Mouse (Mus musculus): ENCODE measurements at regions not wholly inside any gene's neighbourhood (a gene's known extent, or its start where the extent isn't known, plus 50 kb on each side); places are given as distances from the start of the nearest gene placed in this dataset.
A peak's percentile ranks its signal among the peaks of the same experiment; 100 is the strongest.

DNA sequence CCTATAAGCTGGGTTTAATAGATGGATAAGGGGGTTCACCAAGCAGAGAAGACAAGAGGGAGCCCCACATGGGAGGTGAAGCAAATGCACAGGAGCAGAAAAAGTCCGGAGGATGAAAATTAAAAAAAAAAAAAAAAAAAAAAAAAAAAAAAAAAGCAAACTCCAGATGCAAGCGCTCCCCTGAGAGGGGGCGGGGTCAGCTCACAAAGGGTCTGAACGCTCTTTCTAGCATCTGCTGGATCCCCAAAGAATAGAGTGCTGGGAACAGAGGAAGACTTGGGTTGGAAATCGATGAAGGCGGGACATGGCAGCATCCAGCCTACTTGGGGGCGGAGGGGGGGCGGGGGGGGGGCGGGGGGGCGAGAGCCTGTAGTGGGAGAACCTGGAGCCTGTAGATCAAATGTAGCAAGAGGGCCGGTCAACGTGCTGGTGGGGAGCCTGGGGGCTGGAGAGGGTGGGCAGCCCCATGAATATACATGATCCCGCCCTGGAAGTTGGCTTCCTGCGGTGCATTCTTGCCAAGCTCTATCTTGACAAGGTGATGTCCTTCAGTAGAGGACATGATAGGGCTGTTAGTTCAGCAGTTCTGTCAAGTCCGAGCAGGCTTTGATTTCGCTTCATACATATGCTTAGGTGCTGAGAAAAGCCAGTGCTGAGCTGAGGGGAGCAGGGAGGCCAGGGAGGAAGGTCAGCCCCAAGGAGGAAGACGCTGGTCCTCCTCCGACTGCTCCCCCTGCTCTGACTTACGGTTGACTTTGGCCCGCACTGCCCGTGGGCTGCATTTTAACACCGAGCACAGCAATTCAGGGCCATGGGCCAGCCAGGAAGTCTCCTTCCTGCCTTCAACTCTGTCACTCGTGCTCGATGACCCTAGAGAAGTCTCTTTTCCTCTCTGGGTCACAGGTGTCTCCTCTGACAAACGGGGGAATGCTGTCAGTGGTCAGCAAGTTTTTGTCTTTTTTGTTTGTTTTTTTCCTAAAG lies 176.3 kb downstream of the 3100002H09Rik start:
- Histone ChIP-seq H3K4me3 (ENCODE audit: control insufficient read depth, low read depth, low read length) (no peak overlapping the region), H3K36me3 (ENCODE audit: control insufficient read depth, insufficient read depth, low read length) (no peaks in the 10 kb centered on the region), H3K27ac (ENCODE audit: control insufficient read depth, insufficient read depth, low read depth, low read length) (no peak overlapping the region), H3K4me1 (ENCODE audit: control insufficient read depth, insufficient read depth, low read length) (no peaks in the 10 kb centered on the region), H3K27me3 (ENCODE audit: control insufficient read depth, insufficient read depth, low read length) (no peaks in the 10 kb centered on the region)
- TF ChIP-seq POLR2A (IDR thresholded peaks at IDR 0.05; ENCODE audit: control insufficient read depth, low read depth, low read length): no peak
- no peak for TF ChIP-seq CTCF (IDR thresholded peaks at IDR 0.05; ENCODE audit: control insufficient read depth, insufficient read depth, insufficient replicate concordance, low read depth, low read length)

DNA sequence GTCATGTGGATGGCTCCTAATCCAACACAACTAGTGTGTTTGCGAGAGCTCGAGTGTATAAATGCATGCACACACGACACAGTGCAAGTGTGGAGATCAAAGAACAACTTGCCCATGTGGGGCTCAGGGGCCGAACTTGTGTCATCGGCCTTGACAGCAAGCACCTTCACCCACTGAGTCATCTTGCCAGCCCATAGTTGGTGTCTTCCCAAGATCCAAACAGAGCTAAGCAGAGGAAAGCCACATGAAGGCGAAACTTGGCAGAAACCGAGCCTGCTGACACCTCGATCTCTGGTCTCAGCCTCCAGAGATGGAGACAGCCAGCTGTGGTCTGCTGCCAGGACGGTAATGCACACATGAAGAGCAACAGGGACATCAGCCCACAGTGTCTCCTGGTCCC lies 177.1 kb downstream of the 3100002H09Rik start:
- H3K4me3 ChIP-seq (ENCODE audit: control insufficient read depth, low read depth, low read length): no peak overlapping the region
- TF ChIP-seq CTCF (IDR thresholded peaks at IDR 0.05; ENCODE audit: control insufficient read depth, insufficient read depth, insufficient replicate concordance, low read depth, low read length): no peak
- no peak for TF ChIP-seq POLR2A (IDR thresholded peaks at IDR 0.05; ENCODE audit: control insufficient read depth, low read depth, low read length)
- H3K27ac ChIP-seq (ENCODE audit: control insufficient read depth, insufficient read depth, low read depth, low read length): no peak overlapping the region
- no peaks in the 10 kb centered on the region for H3K4me1 ChIP-seq (ENCODE audit: control insufficient read depth, insufficient read depth, low read length)
- no peaks in the 10 kb centered on the region for H3K36me3 ChIP-seq (ENCODE audit: control insufficient read depth, insufficient read depth, low read length)
- no peaks in the 10 kb centered on the region for H3K27me3 ChIP-seq (ENCODE audit: control insufficient read depth, insufficient read depth, low read length)

DNA sequence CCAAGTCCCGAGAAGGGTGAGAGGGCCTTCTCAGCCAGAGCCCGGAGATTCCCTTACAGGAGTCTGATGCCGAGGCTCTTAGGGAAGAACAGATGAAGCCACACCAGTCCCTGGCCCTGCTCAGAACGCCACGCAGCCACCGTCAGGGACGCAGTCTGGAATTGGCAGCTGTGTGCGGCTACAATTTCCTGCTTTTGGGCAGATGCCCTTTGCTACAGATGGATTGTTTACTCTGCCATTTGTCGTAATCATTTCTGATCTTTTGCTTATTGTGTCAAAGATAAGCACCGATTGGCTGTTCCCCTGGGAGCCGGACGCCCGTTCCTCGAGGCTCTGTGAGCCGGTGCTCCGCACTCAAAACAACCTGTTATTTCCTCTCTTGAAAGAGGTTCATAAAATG lies 179.4 kb downstream of the 3100002H09Rik start:
- Histone ChIP-seq H3K4me3 (ENCODE audit: control insufficient read depth, low read depth, low read length) (no peak overlapping the region), H3K27ac (ENCODE audit: control insufficient read depth, insufficient read depth, low read depth, low read length) (no peak overlapping the region), H3K27me3 (ENCODE audit: control insufficient read depth, insufficient read depth, low read length) (no peaks in the 10 kb centered on the region), H3K36me3 (ENCODE audit: control insufficient read depth, insufficient read depth, low read length) (no peaks in the 10 kb centered on the region), H3K4me1 (ENCODE audit: control insufficient read depth, insufficient read depth, low read length) (no peaks in the 10 kb centered on the region)
- no peak for TF ChIP-seq POLR2A (IDR thresholded peaks at IDR 0.05; ENCODE audit: control insufficient read depth, low read depth, low read length)
- no peak for TF ChIP-seq CTCF (IDR thresholded peaks at IDR 0.05; ENCODE audit: control insufficient read depth, insufficient read depth, insufficient replicate concordance, low read depth, low read length)

DNA sequence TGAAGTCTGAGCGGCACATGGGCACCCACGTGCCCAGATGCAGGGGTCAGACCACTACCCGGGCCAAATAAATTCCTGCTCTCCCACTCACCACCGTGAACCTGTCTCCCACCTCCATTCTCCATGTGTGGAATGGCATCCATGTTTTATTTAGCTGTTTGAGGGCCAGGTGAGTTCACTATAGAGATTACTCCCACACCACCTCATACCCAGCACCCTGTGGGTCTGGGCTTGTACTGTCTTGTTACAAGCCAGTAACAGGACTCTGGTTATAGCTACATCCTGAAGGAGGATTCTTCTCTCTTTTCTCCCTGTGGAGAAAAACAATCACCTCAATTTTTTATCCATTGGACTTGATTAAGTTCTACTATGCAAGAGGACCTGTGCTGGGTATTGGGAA lies 181.8 kb downstream of the 3100002H09Rik start:
- H3K4me1 ChIP-seq (ENCODE audit: control insufficient read depth, insufficient read depth, low read length): no peaks in the 10 kb centered on the region
- no peaks in the 10 kb centered on the region for H3K36me3 ChIP-seq (ENCODE audit: control insufficient read depth, insufficient read depth, low read length)
- no peaks in the 10 kb centered on the region for H3K27me3 ChIP-seq (ENCODE audit: control insufficient read depth, insufficient read depth, low read length)
- no peak for TF ChIP-seq CTCF (IDR thresholded peaks at IDR 0.05; ENCODE audit: control insufficient read depth, insufficient read depth, insufficient replicate concordance, low read depth, low read length)
- TF ChIP-seq POLR2A (IDR thresholded peaks at IDR 0.05; ENCODE audit: control insufficient read depth, low read depth, low read length): no peak
- no peak overlapping the region for H3K27ac ChIP-seq (ENCODE audit: control insufficient read depth, insufficient read depth, low read depth, low read length)
- H3K4me3 ChIP-seq (ENCODE audit: control insufficient read depth, low read depth, low read length): no peak overlapping the region

DNA sequence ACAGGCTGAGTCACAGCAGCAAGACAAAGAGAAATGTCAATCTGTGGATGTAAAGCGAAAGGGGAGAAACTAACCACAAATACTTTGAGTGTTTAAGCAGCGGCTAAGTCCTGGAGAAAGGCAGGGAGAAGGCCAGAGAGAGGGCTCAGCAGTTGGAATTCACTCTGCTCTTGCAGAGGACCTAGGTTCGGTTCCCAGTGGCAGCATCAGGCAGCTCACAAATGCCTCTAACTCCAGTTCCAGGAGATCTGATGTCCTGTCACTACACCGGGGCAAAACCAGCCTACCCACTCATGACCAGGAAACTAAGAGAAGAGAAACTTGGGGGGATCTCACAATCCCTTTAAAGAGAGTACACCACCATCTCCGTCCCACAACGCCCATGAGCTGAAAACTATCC lies 188.2 kb downstream of the 3100002H09Rik start:
- H3K4me1 ChIP-seq (ENCODE audit: control insufficient read depth, insufficient read depth, low read length): peaks cover 2% of the 10 kb centered on the region; the same call in 1 of the 2 replicates
- no peak overlapping the region for H3K4me3 ChIP-seq (ENCODE audit: control insufficient read depth, low read depth, low read length)
- H3K36me3 ChIP-seq (ENCODE audit: control insufficient read depth, insufficient read depth, low read length): no peaks in the 10 kb centered on the region
- H3K27ac ChIP-seq (ENCODE audit: control insufficient read depth, insufficient read depth, low read depth, low read length): no peak overlapping the region
- no peaks in the 10 kb centered on the region for H3K27me3 ChIP-seq (ENCODE audit: control insufficient read depth, insufficient read depth, low read length)
- no peak for TF ChIP-seq POLR2A (IDR thresholded peaks at IDR 0.05; ENCODE audit: control insufficient read depth, low read depth, low read length)
- no peak for TF ChIP-seq CTCF (IDR thresholded peaks at IDR 0.05; ENCODE audit: control insufficient read depth, insufficient read depth, insufficient replicate concordance, low read depth, low read length)

DNA sequence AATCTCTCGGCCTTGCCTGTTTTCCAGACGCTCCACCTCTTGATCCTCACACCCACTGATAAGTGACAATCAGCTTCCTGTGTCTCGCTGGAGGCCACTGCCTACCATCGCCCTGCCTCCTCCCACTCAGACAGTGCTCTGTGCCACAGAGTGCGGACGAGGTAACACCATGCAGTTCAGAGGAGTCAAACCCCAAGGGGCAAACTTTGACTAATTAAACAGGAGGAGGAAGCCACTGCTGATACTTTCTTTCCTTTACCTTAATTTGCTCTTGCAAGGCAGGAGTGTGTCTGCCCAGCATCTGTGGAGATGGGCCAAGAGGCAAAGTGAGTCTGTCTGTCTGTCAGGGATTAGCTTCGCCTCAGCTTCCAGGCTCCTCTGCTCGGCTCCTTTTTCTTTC lies 192.2 kb downstream of the 3100002H09Rik start:
- no peaks in the 10 kb centered on the region for H3K36me3 ChIP-seq (ENCODE audit: control insufficient read depth, insufficient read depth, low read length)
- peaks cover 2% of the 10 kb centered on the region; the same call in 1 of the 2 replicates for H3K4me1 ChIP-seq (ENCODE audit: control insufficient read depth, insufficient read depth, low read length)
- no peak overlapping the region for H3K27ac ChIP-seq (ENCODE audit: control insufficient read depth, insufficient read depth, low read depth, low read length)
- peak overlapping the region; percentile 13; the same call in 1 of the 2 replicates for H3K4me3 ChIP-seq (ENCODE audit: control insufficient read depth, low read depth, low read length)
- TF ChIP-seq CTCF (IDR thresholded peaks at IDR 0.05; ENCODE audit: control insufficient read depth, insufficient read depth, insufficient replicate concordance, low read depth, low read length) (no peak), POLR2A (IDR thresholded peaks at IDR 0.05; ENCODE audit: control insufficient read depth, low read depth, low read length) (no peak)
- H3K27me3 ChIP-seq (ENCODE audit: control insufficient read depth, insufficient read depth, low read length): no peaks in the 10 kb centered on the region

DNA sequence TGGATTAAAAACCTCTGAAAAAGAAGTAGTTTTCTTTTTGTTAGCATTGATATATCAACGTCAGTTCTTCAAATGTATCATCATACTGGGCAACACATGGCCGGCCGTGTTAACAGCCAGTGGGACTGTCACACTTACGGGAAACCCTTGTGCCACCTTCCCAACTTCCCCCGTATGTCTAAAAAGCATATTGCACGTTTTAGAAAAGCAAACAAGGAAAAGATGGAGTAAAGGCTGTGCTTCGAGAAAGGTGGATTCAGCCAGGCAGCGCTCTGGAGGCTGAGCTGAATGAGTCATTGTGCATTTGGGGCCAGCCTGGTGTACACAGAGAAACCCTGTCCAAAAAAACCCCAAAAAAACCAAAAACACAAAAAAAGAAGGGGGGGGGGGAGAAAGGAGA lies 193.4 kb downstream of the 3100002H09Rik start:
- Histone ChIP-seq H3K4me3 (ENCODE audit: control insufficient read depth, low read depth, low read length) (no peak overlapping the region), H3K27ac (ENCODE audit: control insufficient read depth, insufficient read depth, low read depth, low read length) (no peak overlapping the region), H3K27me3 (ENCODE audit: control insufficient read depth, insufficient read depth, low read length) (no peaks in the 10 kb centered on the region), H3K4me1 (ENCODE audit: control insufficient read depth, insufficient read depth, low read length) (peaks cover 2% of the 10 kb centered on the region; the same call in 1 of the 2 replicates), H3K36me3 (ENCODE audit: control insufficient read depth, insufficient read depth, low read length) (no peaks in the 10 kb centered on the region)
- TF ChIP-seq POLR2A (IDR thresholded peaks at IDR 0.05; ENCODE audit: control insufficient read depth, low read depth, low read length) (no peak), CTCF (IDR thresholded peaks at IDR 0.05; ENCODE audit: control insufficient read depth, insufficient read depth, insufficient replicate concordance, low read depth, low read length) (no peak)

Measured in testis, adult 2 months (tissue).